Mouse (Mus musculus) erythroblast, embryonic 14.5 days (primary cell): Measurements from ENCODE around the gene Slc44a5. TPM values are rescaled to one million over a fixed set of nuclear protein-coding genes. Genes with fewer than 3 reads are reported as not detected.

ENCODE experiments used
- H3K27me3 ChIP-seq: 2 replicates; pipeline ENCODE4 v1.6.1; 2012; ENCODE audit warnings: inconsistent platforms; ENCODE audit not compliant: control insufficient read depth
- H3K36me3 ChIP-seq: 2 replicates; pipeline ENCODE4 v1.6.1; 2012; ENCODE audit warnings: mild to moderate bottlenecking, inconsistent platforms; ENCODE audit not compliant: control insufficient read depth
- H3K4me1 ChIP-seq: 2 replicates; pipeline ENCODE4 v1.6.1; 2012; ENCODE audit warnings: inconsistent platforms; ENCODE audit not compliant: control insufficient read depth
- H3K4me3 ChIP-seq: replicated peaks from 2 replicates; pipeline ENCODE3; 2012; ENCODE audit warnings: moderate library complexity, mild to moderate bottlenecking, inconsistent platforms
- H3K9me3 ChIP-seq: 2 replicates; pipeline ENCODE4 v1.6.1; 2012; ENCODE audit warnings: low read length, inconsistent platforms, mixed read lengths; ENCODE audit not compliant: control insufficient read depth
- GATA1 ChIP-seq: IDR thresholded peaks from 2 replicates; pipeline ENCODE4 v1.6.1; 2012; ENCODE audit warnings: low read length, inconsistent platforms, mixed read lengths
- TAL1 ChIP-seq: IDR thresholded peaks from 3 replicates; pipeline ENCODE4 v1.6.1; 2012; ENCODE audit warnings: low read length, inconsistent platforms, mixed read lengths
- polyA plus RNA-seq: library from polyadenylated mRNA; stranded (reverse); fragments of >175 nt; gene quantifications from 2 replicates; pipeline ENCODE4 v1.2.3, GENCODE M21; 2012

Gene Slc44a5
- polyA plus RNA-seq, 1 experiment = not detected

GRCm38 (mm10) chr3:154292126-154292525 lies 318.9 kb downstream of the Slc44a5 start:
- no peaks in the 10 kb centered on the region for H3K36me3 ChIP-seq
- no peak overlapping the region for H3K4me3 ChIP-seq
- H3K27me3 ChIP-seq = peaks cover 3% of the 10 kb centered on the region; the same call in 1 of the 2 replicates
- H3K4me1 ChIP-seq = peaks cover 4% of the 10 kb centered on the region
- H3K9me3 ChIP-seq = no peaks in the 10 kb centered on the region
- TF ChIP-seq TAL1 = no peak
- no peak for TF ChIP-seq GATA1

- H3K9me3 ChIP-seq = no peaks in the 10 kb centered on the region
Measured at GRCm38 (mm10) chr3:154293839-154294490, 320.7 kb downstream of the Slc44a5 start.

DNA sequence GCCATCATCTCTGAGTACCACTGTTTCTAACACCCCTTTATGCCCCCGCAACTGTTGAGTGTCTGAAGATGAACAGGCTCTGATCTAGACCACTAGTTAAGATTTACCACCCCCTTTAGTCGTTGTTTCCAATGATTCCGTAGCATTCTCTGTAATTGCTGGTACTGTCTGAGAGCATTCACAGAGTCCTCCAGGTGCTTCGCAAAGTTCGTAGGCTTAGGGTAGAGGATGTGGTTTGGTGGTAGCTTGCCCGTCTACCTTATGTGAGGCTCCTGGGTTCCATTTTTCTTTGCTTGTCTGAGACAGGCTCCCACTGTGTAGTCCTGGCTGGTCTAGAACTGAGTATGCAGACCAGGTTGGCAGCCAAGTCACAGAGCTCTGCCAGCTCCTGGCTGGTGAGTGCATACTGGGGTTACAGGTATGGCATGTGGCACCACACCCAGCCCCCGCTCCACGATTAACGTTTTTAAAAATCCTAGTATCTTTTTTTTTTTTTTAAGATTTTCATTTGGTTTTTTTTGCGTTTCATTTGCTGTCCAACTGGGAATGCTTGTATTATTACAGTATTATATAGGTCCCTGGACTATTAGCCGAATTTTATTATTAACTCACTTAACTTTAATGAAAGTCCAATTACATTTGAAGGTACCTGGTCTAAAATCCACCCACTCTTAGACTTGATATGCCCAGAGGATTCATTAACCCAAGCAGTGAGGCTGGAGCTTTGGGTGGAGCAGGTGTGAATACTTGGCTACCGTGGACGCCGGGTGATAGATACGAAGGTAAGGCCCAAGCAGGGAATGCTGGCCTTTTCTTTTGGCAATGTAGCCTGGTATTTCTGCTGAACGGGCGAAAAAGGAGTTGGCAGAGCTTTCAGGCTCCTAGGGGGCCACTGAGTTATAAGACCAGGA lies 321.9 kb downstream of the Slc44a5 start:
- Histone ChIP-seq H3K9me3 (no peaks in the 10 kb centered on the region), H3K4me1 (peaks cover 19% of the 10 kb centered on the region), H3K4me3 (no peak overlapping the region), H3K36me3 (no peaks in the 10 kb centered on the region), H3K27me3 (no peaks in the 10 kb centered on the region)
- TF ChIP-seq GATA1 (no peak), TAL1 (no peak)

More at GRCm38 (mm10) chr3:154293839-154294490, 320.7 kb downstream of the Slc44a5 start:
- Histone ChIP-seq H3K27me3 (no peaks in the 10 kb centered on the region), H3K36me3 (no peaks in the 10 kb centered on the region), H3K4me1 (peaks cover 17% of the 10 kb centered on the region), H3K4me3 (no peak overlapping the region)
- TF ChIP-seq GATA1 = no peak
- no peak for TF ChIP-seq TAL1

GRCm38 (mm10) chr3:154297499-154297898 lies 324.3 kb downstream of the Slc44a5 start:
- no peaks in the 10 kb centered on the region for H3K27me3 ChIP-seq
- H3K4me1 ChIP-seq = peaks cover 19% of the 10 kb centered on the region
- no peaks in the 10 kb centered on the region for H3K9me3 ChIP-seq
- TF ChIP-seq GATA1 = no peak
- no peak for TF ChIP-seq TAL1
- H3K36me3 ChIP-seq = no peaks in the 10 kb centered on the region
- H3K4me3 ChIP-seq = no peak overlapping the region

DNA sequence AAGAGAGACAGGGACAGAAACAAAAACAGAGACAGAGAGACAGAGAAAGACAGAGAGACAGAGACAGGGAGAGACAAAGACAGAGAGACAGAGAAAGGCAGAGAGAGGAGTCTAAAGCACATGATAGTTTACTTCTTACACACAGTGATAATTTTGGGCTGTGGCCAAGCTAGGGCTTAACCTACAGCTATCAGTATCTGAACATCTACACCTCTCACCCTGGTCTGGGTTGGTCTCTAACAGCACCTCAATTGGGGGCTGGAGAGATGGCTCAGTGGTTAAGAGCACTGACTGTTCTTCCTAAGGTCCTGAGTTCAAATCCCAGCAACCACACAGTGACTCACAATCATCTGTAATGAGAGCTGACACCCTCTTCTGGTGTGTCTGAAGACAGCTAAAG lies 325.3 kb downstream of the Slc44a5 start:
- peaks cover 19% of the 10 kb centered on the region for H3K4me1 ChIP-seq

DNA sequence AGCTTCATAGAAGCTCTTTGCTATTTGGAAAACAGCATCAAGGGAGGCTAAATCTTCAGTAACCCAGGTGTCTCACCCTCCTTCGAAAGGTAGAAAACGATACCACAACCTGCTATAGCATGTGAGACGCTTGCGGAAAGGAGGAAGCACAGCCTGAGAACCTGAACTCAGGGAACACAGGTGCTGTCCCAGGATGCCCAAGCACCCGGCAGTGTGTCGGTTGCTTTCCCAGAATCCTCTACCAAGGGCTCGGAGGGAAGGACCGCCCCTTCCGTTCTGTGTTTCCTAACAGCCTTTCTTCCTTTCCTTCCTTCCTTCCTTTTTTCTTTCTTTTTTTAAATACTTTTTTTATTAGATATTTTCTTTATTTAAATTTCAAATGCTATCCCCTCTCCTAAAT lies 326.8 kb downstream of the Slc44a5 start:
- Histone ChIP-seq H3K9me3 (no peaks in the 10 kb centered on the region), H3K27me3 (no peaks in the 10 kb centered on the region), H3K4me3 (no peak overlapping the region), H3K36me3 (no peaks in the 10 kb centered on the region), H3K4me1 (peaks cover 19% of the 10 kb centered on the region)
- TF ChIP-seq GATA1 = no peak
- no peak for TF ChIP-seq TAL1

More for the DNA sequence above, 325.3 kb downstream of the Slc44a5 start:
- Histone ChIP-seq H3K9me3 (no peaks in the 10 kb centered on the region), H3K36me3 (no peaks in the 10 kb centered on the region), H3K27me3 (no peaks in the 10 kb centered on the region), H3K4me3 (no peak overlapping the region)
- TF ChIP-seq TAL1 (no peak), GATA1 (no peak)

DNA sequence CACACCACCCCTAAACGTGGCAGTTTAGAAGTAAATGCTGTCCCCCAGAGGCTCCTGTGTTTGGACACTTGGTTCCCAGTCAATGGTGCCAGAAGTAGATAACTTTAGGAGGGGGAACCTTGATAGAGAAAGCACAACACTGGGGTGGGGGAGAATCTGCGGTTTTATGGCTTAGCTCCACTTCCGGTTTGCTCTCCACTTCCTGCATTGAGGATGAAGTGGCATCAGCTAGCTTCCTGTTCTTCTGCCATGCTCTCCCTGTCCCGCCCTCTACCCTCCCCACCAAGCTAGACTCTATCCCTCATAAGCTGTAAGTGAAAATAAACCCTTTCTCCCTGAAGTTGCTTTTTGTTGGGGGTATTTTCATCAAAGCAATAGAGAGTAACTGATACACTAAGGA lies 327.9 kb downstream of the Slc44a5 start:
- Histone ChIP-seq H3K9me3 (no peaks in the 10 kb centered on the region), H3K4me1 (peaks cover 19% of the 10 kb centered on the region), H3K36me3 (no peaks in the 10 kb centered on the region), H3K27me3 (no peaks in the 10 kb centered on the region), H3K4me3 (no peak overlapping the region)
- TF ChIP-seq GATA1 (no peak), TAL1 (no peak)

DNA sequence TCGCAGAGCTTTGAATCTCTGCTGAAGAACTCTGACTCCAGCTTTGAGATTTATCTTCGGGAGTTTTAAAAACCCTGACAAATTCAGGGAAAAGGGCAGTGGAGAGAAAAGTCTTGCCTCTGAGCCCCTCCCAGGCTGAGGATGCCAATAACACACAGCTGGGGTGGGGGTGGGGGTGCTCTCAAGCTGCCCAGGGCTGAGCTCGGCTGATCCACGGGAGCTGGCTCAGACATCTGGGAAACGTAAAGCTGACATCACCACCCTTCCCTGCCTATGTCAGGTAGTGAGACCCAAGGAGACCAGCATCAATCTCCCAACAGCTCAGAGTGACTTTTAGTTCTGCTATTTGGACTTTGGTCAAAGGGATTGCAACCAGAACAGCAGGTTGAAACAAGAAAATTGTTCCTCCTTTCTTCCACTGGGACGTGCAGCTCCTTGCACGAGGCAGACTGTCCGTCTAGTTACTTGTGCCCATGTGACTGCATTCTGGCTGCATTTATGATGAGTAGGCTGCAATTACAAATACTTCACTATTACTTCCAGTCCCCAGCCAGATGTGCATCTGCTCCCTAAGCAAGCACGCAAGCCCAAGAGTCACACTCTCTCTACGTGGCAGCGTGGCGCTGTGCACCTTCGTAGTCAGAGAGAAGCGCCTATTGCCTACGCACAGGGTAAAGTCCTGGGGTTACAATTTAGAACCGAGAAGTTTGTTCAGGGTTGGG lies 332.1 kb downstream of the Slc44a5 start:
- Histone ChIP-seq H3K9me3 (no peaks in the 10 kb centered on the region), H3K4me1 (peaks cover 3% of the 10 kb centered on the region), H3K27me3 (no peaks in the 10 kb centered on the region), H3K4me3 (no peak overlapping the region), H3K36me3 (no peaks in the 10 kb centered on the region)
- TF ChIP-seq GATA1 (no peak), TAL1 (no peak)

DNA sequence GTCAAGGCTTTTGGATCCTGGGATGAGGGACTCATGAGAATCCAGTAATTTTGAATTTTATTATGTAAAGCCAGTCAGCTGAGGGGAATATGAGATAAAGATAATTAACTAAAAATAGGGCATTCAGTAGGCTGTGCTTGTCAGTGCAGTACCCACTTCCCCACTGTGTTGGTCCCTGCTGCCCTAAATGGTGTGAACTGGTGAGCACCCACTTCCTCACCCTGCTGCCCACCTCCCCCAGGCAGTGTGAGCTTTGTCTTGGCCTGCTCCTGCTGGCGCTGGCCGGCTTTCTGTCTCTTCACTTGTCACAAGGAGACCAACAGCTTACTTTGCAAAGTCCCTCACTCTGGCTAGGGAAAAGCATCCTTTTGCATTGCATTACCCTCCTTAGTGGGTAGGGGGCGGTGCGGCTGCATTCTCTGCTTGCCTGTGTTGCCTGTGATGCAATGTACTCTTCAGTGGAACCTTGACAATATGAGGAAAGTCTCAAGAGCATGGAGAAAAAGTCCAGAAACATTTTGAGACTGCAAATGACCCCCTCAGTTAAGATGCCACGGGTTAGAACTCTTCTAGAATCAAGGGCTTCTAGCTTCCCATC lies 344.5 kb downstream of the Slc44a5 start:
- TF ChIP-seq TAL1 (no peak), GATA1 (no peak)
- Histone ChIP-seq H3K4me3 (no peak overlapping the region), H3K27me3 (peaks cover 18% of the 10 kb centered on the region), H3K4me1 (no peaks in the 10 kb centered on the region), H3K36me3 (no peaks in the 10 kb centered on the region), H3K9me3 (no peaks in the 10 kb centered on the region)

Other genes with a start within 250 kb of the Slc44a5 start
- gene St6galnac3, start 248.3 kb upstream of the Slc44a5 start, polyA plus RNA-seq = 0.09 and 0.17 TPM in 2 replicates
- not detected in 2 replicates for gene Asb17, start 129.2 kb upstream of the Slc44a5 start, polyA plus RNA-seq
- gene Msh4, start 67.3 kb upstream of the Slc44a5 start, polyA plus RNA-seq = not detected in 2 replicates
- 0.82 and 1.2 TPM in 2 replicates for gene Rabggtb, start 60.4 kb upstream of the Slc44a5 start, polyA plus RNA-seq
- gene Acadm, start 28.8 kb upstream of the Slc44a5 start, polyA plus RNA-seq = 0.07 and 0.27 TPM in 2 replicates